Mouse (Mus musculus) MEL (cell line): ENCODE measurements around the gene Vps39.

ENCODE experiments used
- CHD1 ChIP-seq: IDR thresholded peaks from 2 replicates; pipeline ENCODE4 v1.6.1; 2012; ENCODE audit warnings: low read depth, mild to moderate bottlenecking, inconsistent platforms, low read length, improper control_type of control experiment
- CTCF ChIP-seq, 3 experiments: IDR thresholded peaks in 2 of 3; conservative IDR thresholded peaks in 1 of 3; 2 replicates each; pipeline ENCODE4 v1.5.1; 2011 to 2012; ENCODE audit warnings: low read length in 3 of 3, low read depth in 2 of 3, mild to moderate bottlenecking in 2 of 3, improper control_type of control experiment in 1 of 3, inconsistent platforms in 1 of 3, mixed read lengths in 1 of 3, moderate library complexity in 1 of 3; ENCODE audit not compliant: control insufficient read depth in 1 of 3, insufficient read depth in 1 of 3, poor library complexity in 1 of 3, severe bottlenecking in 1 of 3
- EP300 ChIP-seq, 2 experiments: IDR thresholded peaks; 2 replicates each; pipeline ENCODE4 v1.6.1; 2011; ENCODE audit warnings: improper control_type of control experiment in 2 of 2, low read length in 2 of 2, low read depth in 1 of 2, mild to moderate bottlenecking in 1 of 2
- MYC ChIP-seq: IDR thresholded peaks from 2 replicates; pipeline ENCODE4 v1.6.1; 2011; ENCODE audit warnings: low read depth, mild to moderate bottlenecking, low read length, improper control_type of control experiment, moderate library complexity
- POLR2A ChIP-seq, 2 experiments: IDR thresholded peaks; 2 replicates each; pipeline ENCODE4 v1.6.1; 2011 to 2012; ENCODE audit warnings: low read length in 2 of 2, mild to moderate bottlenecking in 2 of 2, control low read depth in 1 of 2, improper control_type of control experiment in 1 of 2, low read depth in 1 of 2, moderate library complexity in 1 of 2; ENCODE audit not compliant: control insufficient read depth in 1 of 2, insufficient read depth in 1 of 2, poor library complexity in 1 of 2
- UBTF ChIP-seq: IDR thresholded peaks from 2 replicates; pipeline ENCODE4 v1.6.1; 2012; ENCODE audit warnings: low read depth, mild to moderate bottlenecking, inconsistent platforms, low read length, improper control_type of control experiment, moderate library complexity, borderline replicate concordance; ENCODE audit not compliant: insufficient read depth
- USF2 ChIP-seq, 2 experiments: IDR thresholded peaks; 2 replicates each; pipeline ENCODE4 v1.6.1; 2011 to 2012; ENCODE audit warnings: improper control_type of control experiment in 2 of 2, low read length in 2 of 2, borderline replicate concordance in 1 of 2, inconsistent platforms in 1 of 2, low read depth in 1 of 2, mild to moderate bottlenecking in 1 of 2; ENCODE audit not compliant: insufficient read depth in 1 of 2

- TF ChIP-seq USF2 (IDR thresholded peaks at IDR 0.05; ENCODE audit: borderline replicate concordance in 1 of 2, insufficient read depth in 1 of 2, low read depth in 1 of 2, low read length in 2 of 2), result no peak
- TF ChIP-seq POLR2A (IDR thresholded peaks at IDR 0.05; ENCODE audit: control insufficient read depth in 1 of 2, insufficient read depth in 1 of 2, low read depth in 1 of 2, low read length in 2 of 2, poor library complexity in 1 of 2), result no peak
- TF ChIP-seq MYC, result no peak
- no peak for TF ChIP-seq EP300 (IDR thresholded peaks at IDR 0.05; ENCODE audit: low read depth in 1 of 2, low read length in 2 of 2)
- TF ChIP-seq CTCF (IDR thresholded peaks at IDR 0.05 in 2 of 3, conservative IDR thresholded peaks at IDR 0.05 in 1 of 3; ENCODE audit: control insufficient read depth in 1 of 3, insufficient read depth in 1 of 3, low read depth in 2 of 3, low read length in 3 of 3, poor library complexity in 1 of 3, severe bottlenecking in 1 of 3), result no peak
- no peak for TF ChIP-seq CHD1
- TF ChIP-seq UBTF, result no peak
These were observed 1.6 kb downstream of the Vps39 start for GRCm38 (mm10) chr2:120351321-120351720.
